Mouse (Mus musculus) megakaryocyte progenitor cell, adult 5-6 weeks (primary cell): ENCODE data around the gene Fignl2. TPM values are rescaled to one million over a fixed set of nuclear protein-coding genes. Genes with fewer than 3 reads are reported as not detected.

Source experiments
- ATAC-seq: replicated peaks from 2 replicates; pipeline ENCODE4 v1.8.0; 2016; ENCODE audit warnings: mild to moderate bottlenecking, moderate TSS enrichment, inconsistent platforms; ENCODE audit not compliant: poor library complexity
- total RNA-seq, 2 experiments: library from RNA; stranded (forward) in 1 of 2; stranded (reverse) in 1 of 2; fragments of 157-497, 149-512 nt in 1 of 2; fragments of 200-1000 nt in 1 of 2; gene quantifications; 2 replicates each; pipeline versions ENCODE4 v1.2.3 to v1.2.4; 2015 to 2017

Fignl2 gene
- total RNA-seq, 2 experiments from 2014 or later: under 0.01 TPM; not detected in 1

DNA sequence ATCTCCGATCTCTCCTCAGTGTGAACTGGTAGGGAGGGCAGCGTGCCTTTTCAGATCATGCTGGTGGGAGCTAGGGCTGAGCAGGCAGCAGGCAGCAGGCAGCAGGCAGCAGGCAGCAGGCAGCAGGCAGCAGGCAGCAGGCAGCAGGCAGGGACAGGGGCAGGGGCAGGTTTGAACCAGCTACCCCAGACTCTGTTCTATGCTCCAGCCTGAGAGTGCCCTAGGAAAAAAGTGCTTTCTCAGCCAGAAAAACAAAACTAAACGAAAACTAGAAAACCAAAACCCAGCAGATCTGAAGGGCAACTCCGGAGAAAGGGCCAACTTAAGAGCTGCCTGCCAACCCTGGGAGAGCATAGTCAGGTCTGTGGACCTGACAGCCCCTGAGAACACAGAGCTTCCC is 9.7 kb downstream of the Fignl2 start:
- no peak for ATAC-seq

DNA sequence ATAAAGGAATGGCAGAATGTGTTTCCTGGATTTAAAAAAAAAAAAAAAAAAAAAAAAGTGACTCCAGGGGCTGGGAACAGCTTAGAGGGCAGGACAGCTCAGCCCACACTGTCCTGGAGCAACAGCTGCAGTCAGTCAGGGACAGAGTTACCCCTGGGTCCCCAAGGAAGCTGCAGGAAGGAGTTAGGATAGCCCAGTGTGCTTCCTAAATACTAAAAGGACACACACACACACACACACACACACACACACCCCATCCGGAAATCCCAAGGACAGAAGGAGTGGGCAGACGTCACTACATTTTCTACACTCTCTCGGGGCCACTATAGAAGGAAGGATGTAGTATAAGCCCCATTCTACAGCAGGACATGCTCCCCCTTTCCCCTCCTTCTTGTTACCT is 10.3 kb downstream of the Fignl2 start:
- no peak for ATAC-seq

DNA sequence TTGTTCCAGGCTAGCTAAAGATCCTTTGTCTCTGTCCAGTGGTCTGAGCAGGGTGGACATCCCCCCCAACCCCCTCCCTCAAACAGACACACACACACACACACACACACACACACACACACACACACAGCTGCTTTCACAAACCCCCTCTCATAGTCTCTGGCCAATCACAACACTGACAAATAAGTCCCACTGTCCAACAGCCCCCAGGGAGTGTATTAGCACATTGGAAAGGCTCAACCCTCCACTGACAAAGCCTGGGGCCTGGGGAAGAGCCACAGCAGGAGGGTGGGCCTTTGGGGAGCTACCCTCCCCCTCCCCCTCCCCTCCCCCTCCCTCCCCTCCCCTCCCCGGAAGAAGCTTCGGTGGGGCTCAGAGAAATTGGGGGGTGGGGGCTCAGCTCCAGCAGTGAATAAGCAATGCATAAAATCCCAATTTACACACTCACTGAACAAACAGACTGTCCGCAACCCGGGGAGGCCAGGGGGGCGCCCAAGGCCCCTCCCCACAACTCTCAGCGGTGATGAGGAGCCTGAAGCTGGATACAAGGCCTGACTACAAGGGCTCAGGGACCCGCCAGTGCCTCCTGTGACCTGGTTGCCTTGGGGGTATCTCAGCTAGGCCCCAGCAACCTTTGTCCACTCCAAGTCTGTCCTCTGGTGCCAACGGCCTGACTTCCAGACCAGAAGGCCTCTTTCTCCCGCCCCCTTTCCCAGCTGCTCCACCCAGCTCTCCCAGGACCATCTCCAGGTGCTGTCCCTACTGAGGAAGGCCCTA is 11.3 kb downstream of the Fignl2 start:
- no peak for ATAC-seq

DNA sequence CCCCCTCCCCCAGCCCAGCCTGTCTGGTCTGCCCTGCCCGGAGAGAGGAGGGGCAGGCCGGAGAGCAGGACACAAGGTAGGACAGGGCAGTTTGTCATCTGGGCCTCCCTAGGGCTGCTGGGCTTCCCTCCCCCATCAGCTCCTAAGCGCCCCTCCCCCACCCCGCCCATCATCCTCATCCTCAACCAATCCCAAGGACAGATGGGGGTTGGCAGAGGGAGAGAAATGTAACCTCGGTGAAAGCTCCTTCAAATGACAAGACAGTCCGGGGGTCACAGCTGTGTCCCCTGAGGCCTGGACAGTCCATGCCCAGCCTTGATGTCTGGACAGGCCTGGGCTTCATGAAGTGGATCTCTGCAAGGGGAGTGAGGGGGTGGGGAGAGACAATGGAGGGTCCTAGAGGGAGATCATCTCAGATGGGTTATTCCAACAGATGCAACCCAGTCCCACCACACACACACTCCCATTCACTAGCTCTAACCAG is 12.0 kb downstream of the Fignl2 start:
- ATAC-seq: no peak

DNA sequence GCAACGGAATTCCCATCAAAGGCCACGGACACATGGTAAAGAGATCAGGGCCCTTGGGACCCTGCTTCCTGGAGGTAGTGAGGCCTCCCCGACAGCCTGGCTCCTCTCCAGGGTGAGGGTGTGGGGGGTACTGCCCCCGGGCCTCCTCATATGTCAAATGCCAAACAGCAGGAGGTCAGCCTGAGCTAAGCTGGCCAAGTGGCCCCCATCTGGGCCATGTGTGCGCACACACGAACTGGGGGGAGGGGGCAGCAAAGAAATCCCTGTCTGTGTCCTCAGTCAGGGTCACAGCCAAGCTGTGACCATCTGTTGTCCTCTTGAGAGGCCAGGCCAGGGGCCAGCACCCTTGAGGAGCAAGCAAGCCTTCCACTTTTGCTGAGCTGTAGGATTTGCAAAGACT is 13.3 kb downstream of the Fignl2 start:
- no peak for ATAC-seq

DNA sequence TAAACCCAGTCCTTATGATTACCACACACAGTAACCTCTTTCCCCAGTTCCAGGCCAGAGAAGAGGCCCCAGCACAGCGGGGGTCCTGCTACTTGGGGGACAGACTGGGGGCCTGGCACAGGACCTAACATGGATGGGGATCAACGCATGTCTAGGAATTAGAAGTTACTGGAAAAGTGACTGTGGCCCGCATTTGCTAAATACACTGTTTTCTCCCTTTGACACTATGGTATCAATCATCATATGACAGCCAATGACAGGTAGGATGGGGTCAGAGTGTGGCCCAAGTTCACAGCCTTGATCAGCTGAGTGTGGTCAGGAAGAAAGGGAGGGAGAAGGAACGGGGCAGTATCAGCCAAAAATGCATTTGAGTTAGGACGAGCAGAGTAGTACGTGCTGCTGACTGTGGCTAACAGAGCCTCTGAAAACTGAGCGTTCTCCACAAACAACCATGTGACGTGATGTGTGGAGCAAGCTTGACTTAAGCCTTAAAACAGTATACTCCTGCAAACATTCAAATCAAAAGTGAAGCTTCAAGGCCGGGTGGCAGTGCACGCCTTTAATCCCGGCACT is 18.0 kb downstream of the Fignl2 start:
- ATAC-seq: no peak

DNA sequence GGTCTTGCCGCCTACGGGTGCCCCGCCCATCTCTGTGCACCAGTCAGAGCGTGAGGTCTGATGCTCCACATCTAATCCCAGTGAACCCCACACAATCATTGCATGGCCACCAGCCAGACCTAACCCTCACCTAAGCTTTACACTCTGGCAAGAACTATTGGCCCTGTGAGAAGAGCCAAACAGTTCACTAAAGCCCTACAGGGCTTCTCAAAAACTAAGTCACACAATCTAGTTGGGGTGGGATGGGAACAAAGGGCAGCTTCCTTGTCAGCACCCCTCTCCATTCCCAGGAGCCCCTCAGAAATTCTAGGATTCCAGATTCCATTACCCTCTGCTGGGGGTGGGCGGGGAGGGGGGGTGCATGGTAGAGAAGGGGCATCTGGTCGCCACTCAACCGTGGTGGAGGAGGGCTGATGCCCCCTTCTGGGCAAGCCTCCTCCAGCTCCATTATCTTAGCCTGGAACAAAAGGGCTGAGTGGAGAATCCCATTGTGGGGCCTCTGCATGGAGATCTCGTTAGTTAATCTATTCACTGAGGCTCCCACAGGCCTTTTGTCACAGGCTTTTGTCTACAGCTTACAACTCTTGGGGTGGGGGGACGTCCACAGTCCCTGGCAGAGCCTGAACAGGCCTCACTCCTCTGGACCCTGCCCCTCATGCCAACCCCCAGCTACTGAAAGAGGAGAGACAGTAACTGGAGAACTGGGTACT is 18.6 kb downstream of the Fignl2 start:
- no peak for ATAC-seq

DNA sequence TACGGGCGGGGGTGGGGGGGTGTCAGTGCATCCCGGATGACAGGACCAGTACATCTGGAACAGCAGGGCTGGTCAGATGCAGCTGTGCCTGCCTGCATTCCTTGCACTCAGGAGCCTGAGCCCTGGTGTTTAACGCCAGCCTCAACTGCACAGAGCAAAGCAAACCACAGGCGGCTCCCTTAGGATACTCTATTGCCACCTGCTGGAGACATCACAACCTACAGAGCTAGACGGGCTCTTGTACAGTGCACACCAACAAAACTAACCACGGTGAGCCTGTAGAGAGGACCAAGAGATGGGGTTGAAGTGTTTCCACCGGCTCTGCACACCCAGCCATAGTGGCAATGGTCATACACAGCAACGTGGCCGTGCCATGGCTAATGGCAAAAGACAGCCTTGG is 22.1 kb downstream of the Fignl2 start:
- peak; percentile 89 for ATAC-seq

DNA sequence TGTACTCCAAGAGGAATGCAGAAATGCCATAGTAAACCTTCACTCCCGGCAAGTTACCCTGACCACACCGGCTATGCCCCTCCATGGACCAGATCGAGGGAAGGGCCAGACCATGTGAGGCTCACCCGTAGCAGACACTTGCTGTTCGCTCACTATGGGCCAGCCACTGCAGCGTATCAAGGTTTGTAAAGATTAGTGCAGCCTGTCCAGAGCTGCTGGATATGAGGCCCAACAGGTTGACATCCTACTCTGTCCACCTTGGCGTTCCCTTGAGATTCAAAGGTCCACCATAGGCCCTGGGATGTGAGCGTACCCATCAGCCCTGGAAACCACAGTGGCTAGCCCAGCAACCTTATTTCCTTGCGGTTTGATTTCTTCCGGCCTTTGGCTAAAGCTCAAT is 23.8 kb downstream of the Fignl2 start:
- no peak for ATAC-seq

DNA sequence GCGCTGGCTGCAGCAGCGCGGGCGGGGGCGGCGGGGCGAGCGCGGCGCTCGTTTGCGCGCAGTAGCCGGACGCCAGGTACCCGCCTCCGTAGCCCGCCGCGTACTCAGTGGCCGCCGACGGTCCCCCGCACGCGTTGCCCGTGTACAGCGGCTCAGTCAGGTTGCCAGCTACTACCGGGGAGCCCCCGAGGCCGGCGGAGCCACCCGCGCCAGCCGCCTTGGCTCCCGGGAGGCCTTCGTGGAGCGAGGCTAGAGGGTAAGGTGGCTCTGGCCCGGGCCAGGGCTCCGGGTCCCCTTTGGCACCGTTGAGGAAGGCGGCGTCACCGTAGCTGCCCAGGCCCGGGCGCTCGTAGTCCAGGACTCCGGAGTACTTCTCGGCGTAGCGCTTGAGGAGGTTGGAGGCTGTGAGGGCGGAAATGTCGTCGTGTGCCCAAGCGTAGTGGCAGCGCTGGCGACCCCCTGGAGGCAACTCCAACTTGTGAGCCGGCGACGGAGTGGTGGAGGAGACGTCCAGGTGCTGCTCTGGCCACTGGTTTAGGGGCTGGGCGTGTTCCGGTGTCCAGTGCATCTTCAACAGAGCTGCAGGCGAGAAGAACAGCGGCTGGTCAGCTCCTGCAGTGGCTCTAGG is 24.4 kb downstream of the Fignl2 start:
- no peak for ATAC-seq

DNA sequence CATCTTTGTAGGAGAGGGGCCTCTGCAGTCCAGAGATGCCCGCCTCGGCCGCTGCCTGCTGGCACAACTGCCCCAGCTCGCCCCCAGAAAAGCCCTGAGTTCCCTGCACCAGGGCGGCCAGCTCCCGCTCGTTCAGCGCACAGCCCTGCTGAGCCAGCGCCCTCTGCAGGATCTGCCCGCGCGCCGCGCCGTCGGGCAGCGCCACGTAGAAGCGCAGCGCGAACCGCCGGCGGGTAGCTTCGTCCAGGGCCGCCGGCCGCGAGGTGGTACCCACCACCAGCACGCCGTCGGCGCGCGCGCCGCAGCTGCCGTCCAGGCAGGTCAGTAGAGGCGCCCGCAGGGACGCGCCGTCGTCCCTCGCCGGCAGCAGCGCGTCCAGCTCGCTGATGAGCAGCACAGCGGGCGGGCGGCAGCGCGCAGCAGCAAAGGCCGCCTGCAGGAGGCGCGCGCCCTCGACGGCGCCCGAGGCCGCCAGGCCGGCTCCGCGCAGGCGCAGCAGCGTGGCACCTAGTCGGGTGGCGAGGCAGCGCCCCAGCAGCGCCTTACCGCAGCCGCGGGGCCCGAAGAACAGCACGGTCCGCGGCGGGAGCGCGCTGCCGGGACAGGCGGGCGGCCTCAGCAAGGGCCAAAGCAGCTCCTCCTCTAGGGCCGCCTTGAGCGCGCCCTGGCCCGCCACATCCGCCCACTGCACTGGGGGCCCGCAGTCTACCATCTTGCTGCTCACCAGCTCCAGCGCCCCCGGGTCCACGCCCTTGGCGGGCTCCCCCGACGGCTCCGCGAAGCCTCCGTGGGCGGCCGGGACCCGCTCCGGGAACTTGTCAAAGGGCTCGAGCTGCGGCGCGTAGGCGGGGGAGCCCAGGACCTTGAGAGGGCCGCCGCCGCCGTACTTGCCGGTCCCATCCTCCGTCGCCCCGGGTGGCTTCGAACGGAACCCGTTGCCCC is 25.5 kb downstream of the Fignl2 start:
- no peak for ATAC-seq

DNA sequence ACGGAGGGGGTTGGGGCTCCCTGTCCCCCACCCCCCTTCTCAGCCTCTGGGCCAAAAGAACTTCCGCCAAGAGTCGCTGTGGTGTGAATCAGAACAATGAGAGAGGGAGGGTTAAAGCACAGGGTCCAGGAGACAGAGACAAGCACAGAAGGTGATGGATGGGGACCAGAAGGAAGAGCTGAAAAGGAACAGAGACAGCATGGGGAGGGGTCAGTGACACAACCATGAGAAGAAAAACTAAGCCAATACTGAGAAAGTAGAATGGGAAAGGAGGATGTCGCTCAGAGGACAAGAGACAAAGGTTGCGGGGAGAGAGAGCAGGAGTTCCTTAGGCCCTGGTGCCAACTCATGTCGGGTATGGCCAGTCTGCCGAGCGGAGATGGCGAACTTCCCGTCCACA is 26.5 kb downstream of the Fignl2 start:
- ATAC-seq: no peak

DNA sequence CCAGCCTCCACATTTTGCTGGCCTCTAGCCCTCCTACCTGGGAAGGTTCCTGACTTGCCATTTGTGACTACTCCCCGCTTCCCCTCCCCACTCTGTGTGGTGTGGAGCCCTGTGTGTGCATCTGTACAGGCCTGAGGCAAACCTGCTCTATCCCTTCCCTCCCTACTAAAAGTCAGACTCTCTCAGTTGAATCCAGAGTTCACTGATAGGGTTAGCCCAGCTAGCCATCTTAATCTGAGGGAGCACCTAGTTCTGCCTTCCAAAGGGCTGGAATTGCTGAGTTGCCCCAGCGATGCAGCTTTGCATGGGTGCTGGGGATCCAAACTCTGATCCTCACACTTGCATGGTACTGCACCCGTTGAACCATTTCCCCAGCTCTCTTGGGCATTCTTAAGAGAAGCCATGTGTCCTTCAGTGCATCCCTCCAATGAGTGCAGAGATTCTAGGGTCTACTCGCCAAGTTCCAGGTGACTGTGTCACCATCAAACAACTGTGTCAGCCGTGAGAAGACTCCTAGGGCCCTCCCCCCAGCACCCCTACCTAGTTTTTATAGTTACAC is 29.9 kb downstream of the Fignl2 start:
- no peak for ATAC-seq

DNA sequence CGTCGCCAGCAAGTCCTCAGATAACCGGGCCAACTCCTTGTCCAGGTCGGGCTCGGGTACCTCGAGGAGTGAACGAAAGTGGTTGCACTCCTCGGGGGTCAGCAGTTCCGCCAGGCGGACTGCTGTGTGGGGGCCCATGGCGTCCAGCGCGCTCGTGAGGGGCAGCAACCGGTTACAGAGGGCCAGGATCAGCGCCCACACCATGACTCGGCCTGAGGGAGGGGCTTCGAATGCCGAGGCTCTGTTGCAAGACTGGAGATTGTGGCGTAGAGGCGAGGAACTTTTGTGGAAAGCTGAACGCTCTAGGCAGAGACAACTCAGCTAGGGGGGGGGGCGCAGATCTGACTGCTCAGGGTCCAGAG is 31.2 kb downstream of the Fignl2 start, which contains the start of gene Gm47841:
Gene Gm47841, minus strand, starts transcription at position 204 of the 362 bp plus-strand sequence.
- ATAC-seq: no peak

DNA sequence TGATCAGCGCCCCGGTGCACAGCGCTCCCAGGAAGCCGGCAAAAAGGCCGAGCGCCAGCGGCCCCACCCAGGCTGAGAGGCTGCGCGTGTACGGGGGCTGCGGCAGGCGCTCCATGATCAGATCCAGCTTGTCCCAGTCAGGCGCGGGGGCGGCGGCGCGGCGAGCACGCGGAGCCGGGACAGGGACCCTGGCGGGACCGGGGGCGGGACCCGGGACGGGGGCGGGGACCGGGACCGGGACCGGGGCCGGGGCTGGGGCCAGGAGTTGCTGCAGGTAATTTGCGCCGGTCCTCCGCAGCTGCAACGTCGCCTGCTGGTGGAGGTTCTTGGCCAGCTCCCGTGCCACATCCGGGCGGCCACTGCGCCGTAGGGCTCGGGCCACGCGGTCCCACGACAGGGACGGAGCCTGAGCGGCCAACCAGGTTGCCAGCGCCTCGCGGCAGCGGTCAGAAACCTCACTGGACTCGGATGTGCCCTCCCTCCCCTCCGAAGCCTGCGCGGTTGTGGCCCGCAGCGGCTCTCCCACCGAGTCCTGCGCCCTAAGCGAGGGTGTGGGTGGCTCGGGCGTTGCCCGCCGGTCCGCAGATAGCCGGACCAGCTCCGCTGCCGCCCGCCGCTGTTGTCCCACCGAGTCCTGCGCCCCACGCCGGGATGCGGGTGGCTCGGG is 31.7 kb downstream of the Fignl2 start:
- no peak for ATAC-seq

DNA sequence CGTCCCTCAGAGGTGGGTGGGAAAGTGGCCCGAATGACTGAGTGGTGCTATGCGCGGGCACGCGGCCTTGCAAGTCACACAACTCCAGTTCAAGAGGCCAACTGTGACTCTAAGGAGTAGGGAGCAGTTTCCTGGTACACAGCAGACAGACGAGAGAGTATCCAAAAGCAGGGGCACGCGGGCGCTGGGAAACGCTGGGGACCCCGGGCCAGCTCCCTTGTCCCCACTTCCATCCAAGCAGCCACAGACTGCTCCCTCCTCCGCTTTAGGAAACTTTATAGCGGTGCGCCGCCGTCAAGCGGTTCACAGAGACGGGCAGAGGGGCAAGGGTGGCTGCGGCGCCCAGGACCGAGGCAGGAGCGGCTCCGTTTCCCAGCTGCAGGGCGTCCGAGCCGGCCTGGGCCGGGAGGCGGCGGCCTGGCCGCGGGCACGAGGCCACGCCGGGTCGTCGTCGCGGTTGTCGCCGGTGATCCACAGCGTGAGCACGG is 32.3 kb downstream of the Fignl2 start:
- no peak for ATAC-seq

DNA sequence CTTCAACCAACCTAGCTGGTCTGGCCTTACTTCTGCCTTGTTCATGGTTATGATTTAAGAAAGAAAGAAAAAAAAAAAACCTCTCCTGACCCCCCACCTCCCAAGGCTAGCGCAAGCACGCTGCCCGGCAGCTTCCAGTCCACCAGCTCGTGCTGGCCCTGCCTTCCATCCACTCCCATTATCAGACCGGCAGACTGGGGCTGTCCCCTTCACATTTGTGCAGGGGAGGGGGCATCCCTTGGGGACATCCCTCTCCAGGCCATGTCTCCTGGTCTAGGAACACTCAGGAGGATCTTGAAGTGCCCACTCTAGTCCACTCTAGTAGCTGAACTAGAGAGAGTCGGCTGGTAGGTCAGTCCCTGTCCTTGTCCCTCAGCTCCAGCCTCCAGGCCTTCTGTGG is 33.8 kb downstream of the Fignl2 start:
- ATAC-seq: no peak

DNA sequence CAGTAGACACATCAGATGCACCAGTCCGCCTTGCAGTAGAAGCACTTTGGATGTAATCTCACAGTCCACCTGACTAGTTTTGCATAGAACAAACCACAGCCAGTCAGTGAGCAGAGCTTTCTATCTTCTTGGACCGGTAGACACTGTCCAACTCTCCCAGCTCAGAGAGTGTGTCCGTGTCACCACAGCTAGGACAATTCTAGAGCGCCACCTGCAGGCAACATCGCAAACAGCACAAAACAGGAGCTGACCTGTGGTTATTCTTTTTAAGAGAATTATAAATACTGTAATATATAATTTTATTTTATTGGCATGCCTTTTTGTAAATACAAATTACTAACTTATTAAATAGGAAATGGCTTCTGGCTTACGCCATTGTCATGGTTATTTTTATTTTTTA is 35.8 kb downstream of the Fignl2 start:
- peak; percentile 59 for ATAC-seq

DNA sequence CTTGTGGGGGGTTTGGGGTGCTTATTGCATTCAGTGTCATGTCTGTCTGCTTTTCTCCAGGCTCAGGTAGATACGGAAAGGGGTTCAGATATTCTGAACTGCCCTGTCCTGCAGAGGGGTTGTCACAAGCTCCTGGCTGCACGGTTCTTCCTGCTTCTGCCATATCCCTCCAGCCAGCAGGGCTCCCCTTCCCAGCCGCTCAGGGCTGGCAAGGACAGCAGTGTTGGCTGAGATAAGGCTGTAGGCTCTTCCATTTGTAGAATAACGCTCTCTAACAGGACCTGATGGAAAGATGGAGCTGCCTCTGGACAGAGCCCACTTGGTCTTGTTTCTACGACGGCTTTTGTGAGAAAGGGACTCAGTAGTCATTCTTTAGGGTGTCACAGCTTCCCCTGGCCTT is 36.4 kb downstream of the Fignl2 start:
- no peak for ATAC-seq
